Mouse (Mus musculus) embryonic fibroblast, embryonic 13.5 days (primary cell): Measurements from ENCODE around the gene Pdxdc1.

Source experiments
- CTCF ChIP-seq: IDR thresholded peaks from 2 replicates; pipeline ENCODE4 v1.5.1; 2011; ENCODE audit warnings: mild to moderate bottlenecking, control low read depth, low read length, moderate library complexity, borderline replicate concordance; ENCODE audit not compliant: insufficient read depth
- POLR2A ChIP-seq: IDR thresholded peaks from 2 replicates; pipeline ENCODE4 v1.6.1; 2011; ENCODE audit warnings: low read depth, mild to moderate bottlenecking, control low read depth, low read length, moderate library complexity

GRCm38 (mm10) chr16:13785932-13786331, 117.0 kb downstream of the Pdxdc1 start:
- no peak for TF ChIP-seq POLR2A
- no peak for TF ChIP-seq CTCF
